Mouse (Mus musculus) megakaryocyte, embryonic 14.5 days (primary cell): ENCODE data around the gene S100a16. TPM values are rescaled to one million over a fixed set of nuclear protein-coding genes. Genes with fewer than 3 reads are reported as not detected.

Experiments used
- H3K27me3 ChIP-seq: replicated peaks from 2 replicates; pipeline ENCODE3; 2012; ENCODE audit warnings: inconsistent platforms
- H3K36me3 ChIP-seq: replicated peaks from 2 replicates; pipeline ENCODE3; 2012; ENCODE audit warnings: low read length, inconsistent platforms, mixed read lengths
- H3K4me1 ChIP-seq: 2 replicates; pipeline ENCODE4 v1.6.1; 2012; ENCODE audit warnings: inconsistent platforms
- H3K4me3 ChIP-seq: replicated peaks from 2 replicates; pipeline ENCODE3; 2012; ENCODE audit warnings: moderate library complexity, mild to moderate bottlenecking, inconsistent platforms
- H3K9me3 ChIP-seq: 2 replicates; pipeline ENCODE4 v1.6.1; 2012; ENCODE audit warnings: inconsistent platforms
- FLI1 ChIP-seq: IDR thresholded peaks from 2 replicates; pipeline ENCODE4 v1.6.1; 2012; ENCODE audit warnings: low read length, inconsistent platforms, mixed read lengths
- GATA1 ChIP-seq: IDR thresholded peaks from 3 replicates; pipeline ENCODE4 v1.6.1; 2012; ENCODE audit warnings: mixed read lengths, low read length, inconsistent platforms, borderline replicate concordance
- polyA plus RNA-seq: library from polyadenylated mRNA; stranded (reverse); fragments of >175 nt; gene quantifications from 2 replicates; pipeline ENCODE4 v1.2.3, GENCODE M21; 2012; ENCODE audit warnings: low replicate concordance; ENCODE audit not compliant: insufficient read depth

The S100a16 gene
- polyA plus RNA-seq, 1 experiment, result not detected

DNA sequence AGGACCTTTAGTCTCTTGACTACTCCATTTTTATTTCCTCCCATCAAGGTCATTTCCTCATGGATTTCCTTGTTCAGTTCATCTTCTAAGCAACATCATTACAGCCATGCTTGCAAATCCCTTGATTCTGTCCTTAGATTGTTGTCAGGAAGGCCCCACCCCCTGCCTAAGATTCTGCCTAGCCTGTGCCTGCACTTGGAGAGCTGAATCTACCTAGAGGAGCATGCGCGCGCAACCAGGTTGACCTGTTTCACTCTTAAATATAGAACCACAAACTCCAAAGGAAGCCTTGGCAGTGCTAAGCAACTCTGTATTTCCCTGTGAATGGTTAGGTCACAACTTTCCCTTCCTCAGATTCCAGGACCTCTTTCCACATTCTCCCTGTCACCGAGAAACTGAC is 19.3 kb upstream of the S100a16 start:
- Histone ChIP-seq H3K36me3 (peaks cover 46% of the 10 kb centered on the region), H3K27me3 (no peaks in the 10 kb centered on the region), H3K4me3 (no peak overlapping the region), H3K9me3 (no peaks in the 10 kb centered on the region), H3K4me1 (peaks cover 49% of the 10 kb centered on the region)
- TF ChIP-seq FLI1 (no peak), GATA1 (no peak)

DNA sequence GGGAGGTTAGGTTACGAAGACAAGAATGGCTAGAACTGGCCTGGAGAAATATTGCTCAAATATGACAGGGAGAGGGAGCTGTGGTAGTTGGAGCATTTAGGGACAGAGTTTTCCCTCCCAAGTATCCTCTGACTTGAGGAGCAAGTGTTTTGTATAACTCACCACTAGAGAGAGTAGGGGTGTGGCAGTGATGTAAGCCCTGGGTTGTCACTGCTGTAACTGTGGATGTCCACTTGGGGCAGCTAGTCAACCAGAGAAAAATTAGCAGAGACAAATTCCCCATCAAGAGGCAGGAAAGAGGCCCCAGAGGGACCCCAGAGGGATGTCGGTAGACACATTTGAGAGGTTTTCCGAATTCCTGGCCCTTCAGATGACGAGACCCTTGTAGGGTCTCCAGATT is 11.6 kb upstream of the S100a16 start:
- H3K4me1 ChIP-seq, result no peaks in the 10 kb centered on the region
- no peaks in the 10 kb centered on the region for H3K9me3 ChIP-seq
- TF ChIP-seq GATA1 (no peak), FLI1 (no peak)
- no peak overlapping the region for H3K4me3 ChIP-seq
- H3K27me3 ChIP-seq, result peaks cover 24% of the 10 kb centered on the region
- H3K36me3 ChIP-seq, result peaks cover 32% of the 10 kb centered on the region

DNA sequence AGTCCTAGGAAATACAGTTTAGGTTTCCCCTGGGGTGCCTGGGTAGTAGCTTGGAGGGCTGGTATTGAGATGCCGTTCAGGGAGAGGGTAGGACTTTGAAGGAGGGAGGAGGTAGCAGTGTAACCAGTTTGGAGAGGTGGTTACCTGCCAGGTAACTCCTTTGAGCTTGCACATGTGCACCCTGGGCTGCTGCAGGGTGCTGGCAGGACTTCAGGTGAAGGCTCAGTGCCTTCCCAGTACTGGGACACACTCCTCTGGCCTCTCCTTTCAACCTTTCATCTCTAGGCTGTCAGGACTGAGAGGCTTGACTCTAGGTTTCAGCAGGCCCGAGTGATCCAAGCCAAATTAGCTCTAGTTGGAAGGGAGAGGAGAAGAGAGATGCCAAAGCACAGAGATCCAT is 11.0 kb upstream of the S100a16 start:
- peaks cover 26% of the 10 kb centered on the region for H3K36me3 ChIP-seq
- H3K4me3 ChIP-seq, result no peak overlapping the region
- H3K27me3 ChIP-seq, result peaks cover 24% of the 10 kb centered on the region
- TF ChIP-seq FLI1 (no peak), GATA1 (no peak)
- H3K9me3 ChIP-seq, result no peaks in the 10 kb centered on the region
- no peaks in the 10 kb centered on the region for H3K4me1 ChIP-seq

DNA sequence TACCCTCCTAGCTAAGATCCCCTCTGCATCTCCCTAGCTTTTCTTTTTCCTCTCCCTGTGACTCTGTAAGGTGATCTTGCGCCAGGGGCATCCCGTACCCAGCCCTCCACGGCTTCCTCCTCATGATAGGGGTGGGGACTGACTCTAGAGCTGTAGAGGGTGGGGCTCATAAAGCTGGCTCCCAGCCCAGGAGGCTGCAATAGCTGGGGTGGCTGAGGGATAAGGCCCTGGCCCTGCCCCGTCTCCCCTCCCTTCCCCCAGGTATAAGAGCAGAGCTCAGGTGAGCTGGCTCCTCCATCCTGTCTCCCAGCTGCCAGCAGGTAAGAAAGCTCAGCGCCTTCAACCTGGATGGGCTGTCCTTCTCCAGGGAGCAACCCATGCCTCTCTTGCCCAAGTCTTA is 10.5 kb upstream of the S100a16 start, which contains the start of gene S100a14:
Gene S100a14 (plus strand): TSS at position 277 of the 400 bp plus-strand sequence.
- TF ChIP-seq GATA1 (no peak), FLI1 (no peak)
- Histone ChIP-seq H3K4me3 (no peak within 1 kb of the TSS), H3K4me1 (no peaks in the 10 kb centered on the region), H3K9me3 (no peaks in the 10 kb centered on the region), H3K27me3 (peaks cover 24% of the 10 kb centered on the region), H3K36me3 (peaks cover 26% of the 10 kb centered on the region)

DNA sequence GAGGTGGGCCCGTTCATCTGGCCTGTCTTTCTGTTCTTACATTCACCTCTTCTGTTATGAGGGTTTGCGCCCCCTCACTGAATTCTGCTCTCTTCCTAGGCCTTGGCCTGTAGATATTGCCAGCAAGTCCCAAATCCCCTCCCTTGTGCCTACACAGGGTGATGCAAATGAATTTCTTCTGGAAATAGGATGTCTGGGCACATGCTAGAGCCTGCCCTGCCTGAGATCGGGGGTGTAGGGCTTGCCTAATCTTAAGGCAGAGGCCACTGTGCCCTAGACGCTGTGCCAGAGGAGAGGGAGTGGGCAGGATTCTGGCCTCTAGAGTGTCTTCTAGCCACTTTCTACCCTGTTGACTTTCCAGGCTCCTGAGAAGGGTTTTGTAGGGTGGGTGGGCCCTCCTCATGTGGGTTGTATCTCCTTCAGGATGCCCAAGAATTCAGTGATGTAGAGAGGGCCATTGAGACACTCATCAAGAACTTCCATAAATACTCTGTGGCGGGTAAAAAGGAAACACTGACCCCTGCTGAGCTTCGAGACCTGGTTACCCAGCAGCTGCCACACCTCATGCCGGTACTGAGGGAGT is 9.7 kb upstream of the S100a16 start:
- TF ChIP-seq GATA1 (no peak), FLI1 (no peak)
- peaks cover 24% of the 10 kb centered on the region for H3K27me3 ChIP-seq
- H3K4me1 ChIP-seq, result no peaks in the 10 kb centered on the region
- peaks cover 25% of the 10 kb centered on the region for H3K36me3 ChIP-seq
- no peaks in the 10 kb centered on the region for H3K9me3 ChIP-seq
- no peak overlapping the region for H3K4me3 ChIP-seq

DNA sequence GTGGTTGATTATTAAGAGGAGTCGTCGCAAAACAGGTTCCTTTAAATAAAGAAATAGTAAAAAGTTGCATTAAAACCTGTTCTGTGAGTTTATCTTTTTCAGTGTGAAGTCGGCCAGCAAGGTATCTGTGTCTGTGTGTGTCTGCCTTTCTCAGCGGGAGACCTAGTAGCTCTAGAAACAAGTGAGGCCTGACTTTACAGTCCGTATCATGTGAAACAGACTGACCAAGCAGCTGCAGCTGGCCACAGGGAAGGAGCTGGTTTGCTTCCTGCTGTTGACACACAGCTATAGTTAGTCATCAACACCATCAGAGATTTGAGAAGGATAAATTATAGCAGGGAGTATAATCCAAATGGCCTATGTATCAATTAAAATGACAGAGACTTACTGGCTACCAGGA is 5.3 kb upstream of the S100a16 start:
- Histone ChIP-seq H3K4me1 (no peaks in the 10 kb centered on the region), H3K9me3 (no peaks in the 10 kb centered on the region), H3K27me3 (peaks cover 27% of the 10 kb centered on the region), H3K4me3 (no peak overlapping the region), H3K36me3 (no peaks in the 10 kb centered on the region)
- TF ChIP-seq FLI1 (no peak), GATA1 (no peak)

DNA sequence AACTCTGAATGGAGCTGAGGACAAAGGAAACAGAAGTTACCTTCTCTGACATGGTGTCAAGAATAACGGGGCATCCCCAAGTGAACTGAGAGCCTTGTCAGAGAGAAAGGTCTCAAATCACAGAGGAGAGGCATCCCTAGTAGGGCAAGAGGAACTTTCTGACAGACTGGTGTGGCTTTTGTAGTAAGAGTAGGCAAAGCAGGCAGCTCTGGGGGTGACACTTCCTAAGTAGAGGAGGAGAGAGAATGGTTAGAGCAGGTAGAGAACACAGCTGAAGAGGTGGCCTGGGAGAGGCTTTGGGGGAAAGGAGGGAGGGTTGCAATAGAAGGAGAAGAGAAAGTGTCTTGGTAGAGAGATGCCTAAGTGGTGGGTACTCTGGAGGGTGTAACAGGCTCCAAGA is 1.6 kb upstream of the S100a16 start:
- TF ChIP-seq FLI1 (no peak), GATA1 (no peak)
- no peaks in the 10 kb centered on the region for H3K36me3 ChIP-seq
- no peaks in the 10 kb centered on the region for H3K9me3 ChIP-seq
- H3K4me3 ChIP-seq, result no peak overlapping the region
- no peaks in the 10 kb centered on the region for H3K4me1 ChIP-seq
- H3K27me3 ChIP-seq, result peaks cover 28% of the 10 kb centered on the region

DNA sequence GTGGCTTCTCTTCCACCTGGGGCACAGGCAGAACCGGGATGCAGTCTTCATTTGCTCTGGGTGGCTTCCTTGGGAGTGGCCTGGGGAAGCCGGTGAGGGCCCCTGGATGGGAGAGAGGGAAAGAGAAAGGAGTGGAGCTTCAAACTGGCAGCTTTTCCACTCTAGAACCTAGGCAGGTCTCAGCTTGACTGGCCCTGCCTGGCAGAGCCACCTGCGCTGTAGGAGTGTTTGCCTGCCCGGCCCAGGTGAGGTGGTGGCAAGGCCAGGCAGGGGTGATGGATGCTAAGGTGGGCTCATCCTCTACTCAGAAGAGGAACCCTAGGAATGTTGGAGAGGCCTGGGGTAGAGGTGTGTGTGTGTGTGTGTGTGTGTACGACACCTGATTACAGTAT is 847 bp downstream of the S100a16 start:
- Histone ChIP-seq H3K4me1 (no peaks in the 10 kb centered on the region), H3K36me3 (no peaks in the 10 kb centered on the region), H3K9me3 (no peaks in the 10 kb centered on the region), H3K27me3 (peaks cover 50% of the 10 kb centered on the region), H3K4me3 (no peak overlapping the region)
- no peak for TF ChIP-seq FLI1
- TF ChIP-seq GATA1, result no peak

DNA sequence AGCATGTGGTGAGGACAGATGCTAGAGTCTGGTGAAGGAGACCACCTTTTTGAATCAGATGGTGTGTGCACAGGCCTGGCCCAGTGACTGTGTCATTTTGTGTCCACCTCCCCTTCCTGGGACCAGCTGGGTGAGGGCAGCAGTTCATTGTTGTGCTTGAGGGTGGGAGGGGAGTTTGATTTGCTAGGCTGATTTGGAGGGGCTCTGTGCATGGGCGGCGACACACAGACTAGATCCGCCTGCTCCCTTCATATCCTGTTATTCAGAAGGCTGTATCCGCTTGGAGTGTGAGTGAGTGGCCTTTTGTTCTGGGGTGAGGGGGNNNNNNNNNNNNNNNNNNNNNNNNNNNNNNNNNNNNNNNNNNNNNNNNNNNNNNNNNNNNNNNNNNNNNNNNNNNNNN is 3.9 kb downstream of the S100a16 start:
- Histone ChIP-seq H3K9me3 (no peaks in the 10 kb centered on the region), H3K4me1 (no peaks in the 10 kb centered on the region), H3K4me3 (no peak overlapping the region), H3K36me3 (no peaks in the 10 kb centered on the region), H3K27me3 (peaks cover 51% of the 10 kb centered on the region)
- TF ChIP-seq FLI1 (no peak), GATA1 (no peak)

DNA sequence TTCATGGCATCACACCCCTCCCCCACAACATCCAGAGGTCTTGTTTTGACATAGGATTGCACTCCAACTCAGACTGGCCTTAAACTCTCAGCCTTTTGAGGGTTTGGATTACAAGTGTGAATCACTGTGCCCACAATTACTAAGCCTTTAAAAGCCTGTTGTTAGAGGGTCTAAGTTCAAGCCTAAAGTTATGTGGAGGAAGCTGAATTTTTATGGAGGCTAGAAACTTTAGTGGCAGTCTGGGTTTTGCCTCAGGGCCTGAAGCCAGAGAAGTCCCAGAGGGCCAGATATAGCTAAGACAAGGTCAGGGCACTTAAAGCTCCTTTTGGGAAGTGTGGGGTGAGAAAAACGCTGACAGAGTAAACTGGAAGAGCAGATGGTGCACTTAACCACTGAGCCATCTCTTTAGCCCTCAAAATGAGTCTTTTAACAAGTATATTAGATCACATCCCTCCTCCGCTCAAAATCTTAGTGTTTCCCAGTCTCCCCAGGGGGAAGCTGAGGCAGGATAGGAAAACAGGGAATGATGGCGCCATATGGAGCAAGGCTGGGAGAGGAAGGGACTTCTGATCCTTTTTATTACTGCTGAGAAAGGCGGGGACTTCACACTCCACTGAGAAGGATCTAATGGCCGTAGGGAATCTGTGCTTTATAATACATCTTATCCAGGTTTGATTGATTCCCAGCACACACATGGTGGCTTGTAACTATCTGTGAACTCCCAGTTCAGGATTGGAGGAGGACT is 12.8 kb downstream of the S100a16 start:
- Histone ChIP-seq H3K27me3 (peaks cover 10% of the 10 kb centered on the region), H3K36me3 (no peaks in the 10 kb centered on the region), H3K4me3 (no peak overlapping the region), H3K9me3 (no peaks in the 10 kb centered on the region), H3K4me1 (no peaks in the 10 kb centered on the region)
- TF ChIP-seq FLI1 (no peak), GATA1 (no peak)
